Mouse (Mus musculus) heart, adult 2 months (tissue): ENCODE results near the gene Efhc1. TPM values are rescaled to one million over a fixed set of nuclear protein-coding genes. Genes with fewer than 3 reads are reported as not detected.

ENCODE experiments used
- DNase-seq, 2 experiments: peaks; one replicate each; pipeline ENCODE4 v3.0.0; 2021
- H3K27ac ChIP-seq: fragments of 200-600 bp; 2 replicates; pipeline ENCODE4 v1.8.1; 2022
- H3K27me3 ChIP-seq: fragments of 200-500 bp; 2 replicates; pipeline ENCODE4 v1.6.1; 2012; ENCODE audit warnings: mild to moderate bottlenecking, low read length, inconsistent platforms, mixed read lengths; ENCODE audit not compliant: control insufficient read depth, insufficient read depth
- H3K36me3 ChIP-seq: fragments of 200-500 bp; 2 replicates; pipeline ENCODE4 v1.6.1; 2012; ENCODE audit warnings: low read length, inconsistent platforms; ENCODE audit not compliant: control insufficient read depth, insufficient read depth
- H3K4me1 ChIP-seq: fragments of 200-500 bp; 2 replicates; pipeline ENCODE4 v1.6.1; 2011; ENCODE audit warnings: low read length; ENCODE audit not compliant: control insufficient read depth, insufficient read depth
- H3K4me3 ChIP-seq: fragments of 200-600 bp; 2 replicates; pipeline ENCODE4 v1.8.1; 2022
- H3K79me2 ChIP-seq: fragments of 200-500 bp; replicated peaks from 2 replicates; pipeline ENCODE4 v1.6.1; 2012; ENCODE audit warnings: mild to moderate bottlenecking, inconsistent platforms, low read length, moderate library complexity, mixed read lengths; ENCODE audit not compliant: control insufficient read depth, insufficient read depth
- H3K9ac ChIP-seq: fragments of 200-500 bp; 2 replicates; pipeline ENCODE4 v1.6.1; 2012; ENCODE audit warnings: low read depth, mild to moderate bottlenecking, control low read depth, inconsistent platforms, low read length, mixed read lengths
- CTCF ChIP-seq: fragments of 200-600 bp; IDR thresholded peaks from 2 replicates; pipeline ENCODE4 v1.8.1; 2022; ENCODE audit warnings: antibody characterized with exemption, mild to moderate bottlenecking, moderate library complexity
- EP300 ChIP-seq: fragments of 200-500 bp; IDR thresholded peaks from 2 replicates; pipeline ENCODE4 v1.6.1; 2011; ENCODE audit warnings: low read depth, low read length, control low read depth; ENCODE audit not compliant: insufficient read depth
- POLR2A ChIP-seq: fragments of 200-500 bp; IDR thresholded peaks from 2 replicates; pipeline ENCODE4 v1.6.1; 2011; ENCODE audit warnings: mild to moderate bottlenecking, low read depth, low read length, control low read depth; ENCODE audit not compliant: insufficient read depth
- WGBS: fragments of 180-500 bp; shearing (Covaris S2); methylation state at CpG from one replicate; pipeline ENCODE4 v1.1.7; 2018; 5-methylcytosine and 5-hydroxymethylcytosine counted together
- intact Hi-C: fragments of 180-260 bp; cut with DNase I; formaldehyde crosslinking; loops from one replicate; pipeline ENCODE4 v1.15.1; 2025
- polyA plus RNA-seq: library from polyadenylated mRNA; depleted of rRNA; stranded (reverse); fragments of >200 nt; gene quantifications from 2 replicates; pipeline ENCODE4 v1.2.3, GENCODE M21; 2012
- total RNA-seq, 2 experiments: library from RNA; stranded (reverse); gene quantifications; 2 replicates each; pipeline ENCODE4 v1.2.3; 2021

Gene Efhc1
- total and polyA plus RNA-seq, 3 experiments, result 0.41 to 1.8 (median 0.63) TPM

- H3K9ac ChIP-seq, result no peak overlapping the region
- H3K4me3 ChIP-seq, result no peak overlapping the region
- H3K27me3 ChIP-seq, result no peaks in the 10 kb centered on the region
- H3K36me3 ChIP-seq, result no peaks in the 10 kb centered on the region
- DNase-seq, result peak in 1 of 2 experiments; percentile 48
- no peaks in the 10 kb centered on the region for H3K79me2 ChIP-seq
- peak overlapping the region; percentile 61 for H3K27ac ChIP-seq
- TF ChIP-seq POLR2A (no peak), CTCF (no peak), EP300 (0 out of 2 replicates have a peak, but pooled peaks have one; percentile 30)
- intact Hi-C loops, result loop anchor here (5.0 kb wide), 2 partner anchors 82 to 167 kb away; partner anchors contain the start of gene Tram2
- 8% methylated on average over 7 of the region's 7 CpGs for WGBS
- H3K4me1 ChIP-seq, result peaks cover 24% of the 10 kb centered on the region
These were observed 44.0 kb downstream of the Efhc1 start for GRCm38 (mm10) chr1:20995331-20995986.

- Histone ChIP-seq H3K79me2 (no peaks in the 10 kb centered on the region), H3K4me3 (no peak overlapping the region), H3K4me1 (peaks cover 24% of the 10 kb centered on the region), H3K9ac (no peak overlapping the region), H3K27me3 (no peaks in the 10 kb centered on the region), H3K36me3 (no peaks in the 10 kb centered on the region), H3K27ac (peak overlapping the region; percentile 26)
- peak in 1 of 2 experiments; percentile 27 for DNase-seq
- 53% methylated on average over 17 of the region's 17 CpGs for WGBS
- TF ChIP-seq EP300 (no peak), POLR2A (no peak), CTCF (no peak)
- intact Hi-C loops, result loop anchor here (5.0 kb wide), 2 partner anchors 81 to 166 kb away; partner anchors contain the start of gene Tram2
These were observed 45.3 kb downstream of the Efhc1 start for GRCm38 (mm10) chr1:20996603-20997327.

- peak overlapping the region; percentile 26 for H3K27ac ChIP-seq
- H3K9ac ChIP-seq, result no peak overlapping the region
- intact Hi-C loops, result loop anchor here (5.0 kb wide), 2 partner anchors 80 to 165 kb away; partner anchors contain the start of gene Tram2
These were observed 45.9 kb downstream of the Efhc1 start for GRCm38 (mm10) chr1:20997328-20997689.

GRCm38 (mm10) chr1:20997881-20998389, 46.5 kb downstream of the Efhc1 start:
- 48% methylated on average over 13 of the region's 13 CpGs for WGBS
- Histone ChIP-seq H3K4me1 (peaks cover 24% of the 10 kb centered on the region), H3K27me3 (no peaks in the 10 kb centered on the region), H3K27ac (peak overlapping the region; percentile 26; the same call in 1 of the 2 replicates), H3K9ac (no peak overlapping the region), H3K36me3 (no peaks in the 10 kb centered on the region), H3K4me3 (no peak overlapping the region), H3K79me2 (no peaks in the 10 kb centered on the region)
- peak in 1 of 2 experiments; percentile 24 for DNase-seq
- intact Hi-C loops, result loop anchor here (5.0 kb wide), 2 partner anchors 79 to 164 kb away; partner anchors contain the start of gene Tram2
- TF ChIP-seq CTCF (no peak), EP300 (no peak), POLR2A (no peak)

More at GRCm38 (mm10) chr1:20997328-20997689, 45.9 kb downstream of the Efhc1 start:
- Histone ChIP-seq H3K79me2 (no peaks in the 10 kb centered on the region), H3K4me3 (no peak overlapping the region), H3K27me3 (no peaks in the 10 kb centered on the region), H3K36me3 (no peaks in the 10 kb centered on the region), H3K4me1 (peaks cover 24% of the 10 kb centered on the region)
- DNase-seq, result no peak
- TF ChIP-seq EP300 (no peak), POLR2A (no peak), CTCF (no peak)
- 33% methylated on average over 2 of the region's 2 CpGs for WGBS

GRCm38 (mm10) chr1:21002246-21003142, 51.1 kb downstream of the Efhc1 start:
- H3K27me3 ChIP-seq, result no peaks in the 10 kb centered on the region
- intact Hi-C loops, result no loop called here
- H3K9ac ChIP-seq, result no peak overlapping the region
- no peaks in the 10 kb centered on the region for H3K36me3 ChIP-seq
- H3K4me1 ChIP-seq, result peaks cover 5% of the 10 kb centered on the region; the same call in 1 of the 2 replicates
- no peaks in the 10 kb centered on the region for H3K79me2 ChIP-seq
- H3K4me3 ChIP-seq, result no peak overlapping the region
- DNase-seq, result peak; percentile 58 to 77
- TF ChIP-seq POLR2A, result no peak
- TF ChIP-seq CTCF, result peak; percentile 52
- no peak overlapping the region for H3K27ac ChIP-seq
- 60% methylated on average over 14 of the region's 14 CpGs for WGBS
